Mouse (Mus musculus) thymus, adult 2 months (tissue): ENCODE data around the gene Ccng2. TPM values are rescaled to one million over a fixed set of nuclear protein-coding genes. Genes with fewer than 3 reads are reported as not detected.

ENCODE experiments used
- DNase-seq: peaks from one replicate; pipeline ENCODE4 v3.0.0; 2021
- H3K27ac ChIP-seq: fragments of 200-500 bp; 2 replicates; pipeline ENCODE4 v1.5.1; 2012; ENCODE audit warnings: low read length, control low read depth; ENCODE audit not compliant: control insufficient read depth, insufficient read depth
- H3K27me3 ChIP-seq: fragments of 200-500 bp; 2 replicates; pipeline ENCODE4 v1.6.1; 2012; ENCODE audit warnings: mild to moderate bottlenecking, low read length, moderate library complexity, mixed read lengths; ENCODE audit not compliant: control insufficient read depth, insufficient read depth
- H3K36me3 ChIP-seq: fragments of 200-500 bp; 2 replicates; pipeline ENCODE4 v1.6.1; 2012; ENCODE audit warnings: mild to moderate bottlenecking, low read length, moderate library complexity; ENCODE audit not compliant: control insufficient read depth, insufficient read depth
- H3K4me1 ChIP-seq: fragments of 200-500 bp; replicated peaks from 2 replicates; pipeline ENCODE4 v1.6.1; 2012; ENCODE audit warnings: low read length; ENCODE audit not compliant: control insufficient read depth, insufficient read depth
- H3K4me3 ChIP-seq: fragments of 200-500 bp; 2 replicates; pipeline ENCODE4 v1.5.1; 2012; ENCODE audit warnings: mild to moderate bottlenecking, low read length, control low read depth, moderate library complexity; ENCODE audit not compliant: control insufficient read depth, insufficient read depth
- CTCF ChIP-seq: fragments of 200-500 bp; IDR thresholded peaks from 2 replicates; pipeline ENCODE4 v1.5.1; 2012; ENCODE audit warnings: mild to moderate bottlenecking, control low read depth, low read length, moderate library complexity, borderline replicate concordance; ENCODE audit not compliant: control insufficient read depth, poor library complexity, insufficient read depth; ENCODE audit errors: extremely low read depth
- POLR2A ChIP-seq: fragments of 200-500 bp; IDR thresholded peaks from 2 replicates; pipeline ENCODE4 v1.6.1; 2012; ENCODE audit warnings: mild to moderate bottlenecking, low read length, control low read depth, moderate library complexity; ENCODE audit not compliant: control insufficient read depth, poor library complexity, insufficient read depth; ENCODE audit errors: extremely low read depth
- WGBS: fragments of 180-500 bp; shearing (Covaris S2); methylation state at CpG from one replicate; pipeline ENCODE4 v1.1.7; 2018; 5-methylcytosine and 5-hydroxymethylcytosine counted together
- polyA plus RNA-seq: library from polyadenylated mRNA; depleted of rRNA; stranded (reverse); fragments of >200 nt; gene quantifications from 2 replicates; pipeline ENCODE4 v1.2.3, GENCODE M21; 2012; rRNA removed

Ccng2 gene
- 78.4 and 142 TPM in 2 replicates for polyA plus RNA-seq

- under 1% methylated on average over 54 of the region's 54 CpGs for WGBS
- Histone ChIP-seq H3K27me3 (no peaks in the 10 kb centered on the region), H3K4me3 (peak within 1 kb of the TSS; percentile 84), H3K36me3 (peaks cover 26% of the 10 kb centered on the region), H3K4me1 (peaks cover 18% of the 10 kb centered on the region), H3K27ac (peak within 1 kb of the TSS; percentile 87)
- peak; percentile 97 for DNase-seq
- peak; percentile 99 for TF ChIP-seq POLR2A
- TF ChIP-seq CTCF = no peak; the same call in 1 of the 2 replicates
Measured at GRCm38 (mm10) chr5:93266883-93267704, at the start of gene Ccng2. Gene Ccng2 (plus strand): TSS chr5:93267257.

- Histone ChIP-seq H3K27ac (no peak overlapping the region), H3K27me3 (no peaks in the 10 kb centered on the region), H3K36me3 (no peaks in the 10 kb centered on the region), H3K4me1 (no peaks in the 10 kb centered on the region), H3K4me3 (no peak overlapping the region)
- 94% methylated on average over 3 of the region's 3 CpGs for WGBS
- no peak for DNase-seq
- TF ChIP-seq POLR2A (no peak), CTCF (no peak)
Measured at GRCm38 (mm10) chr5:93218375-93218774, 48.7 kb upstream of the Ccng2 start.

GRCm38 (mm10) chr5:93221661-93222060, 45.4 kb upstream of the Ccng2 start:
- Histone ChIP-seq H3K4me1 (no peaks in the 10 kb centered on the region), H3K4me3 (no peak overlapping the region), H3K27ac (no peak overlapping the region), H3K27me3 (no peaks in the 10 kb centered on the region), H3K36me3 (no peaks in the 10 kb centered on the region)
- TF ChIP-seq CTCF (no peak), POLR2A (no peak)
- WGBS = 83% methylated on average over 3 of the region's 3 CpGs
- no peak for DNase-seq

- no peak for TF ChIP-seq CTCF
- no peak for TF ChIP-seq POLR2A
- Histone ChIP-seq H3K27ac (no peak overlapping the region), H3K4me1 (0 out of 2 replicates have a peak, but pooled peaks cover 2% of the 10 kb centered on the region), H3K27me3 (no peaks in the 10 kb centered on the region), H3K4me3 (no peak overlapping the region), H3K36me3 (no peaks in the 10 kb centered on the region)
- 88% methylated on average over 2 of the region's 2 CpGs for WGBS
- DNase-seq = no peak
Measured at GRCm38 (mm10) chr5:93224549-93224948, 42.5 kb upstream of the Ccng2 start.

- no peak for DNase-seq
- no peaks in the 10 kb centered on the region for H3K27me3 ChIP-seq
- WGBS = 99% methylated on average over 3 of the region's 3 CpGs
- 0 out of 2 replicates have a peak, but pooled peaks cover 5% of the 10 kb centered on the region for H3K4me1 ChIP-seq
- no peaks in the 10 kb centered on the region for H3K36me3 ChIP-seq
- no peak overlapping the region for H3K27ac ChIP-seq
- H3K4me3 ChIP-seq = no peak overlapping the region
- TF ChIP-seq POLR2A = no peak
- no peak for TF ChIP-seq CTCF
Measured at GRCm38 (mm10) chr5:93227157-93227556, 39.9 kb upstream of the Ccng2 start.

GRCm38 (mm10) chr5:93229527-93229926, 37.5 kb upstream of the Ccng2 start:
- H3K4me1 ChIP-seq = peaks cover 14% of the 10 kb centered on the region

More at GRCm38 (mm10) chr5:93229527-93229926, 37.5 kb upstream of the Ccng2 start:
- H3K36me3 ChIP-seq = no peaks in the 10 kb centered on the region
- DNase-seq = no peak
- no peak overlapping the region for H3K4me3 ChIP-seq
- TF ChIP-seq CTCF = no peak
- no peak for TF ChIP-seq POLR2A
- WGBS = 31% methylated on average over 2 of the region's 2 CpGs
- H3K27ac ChIP-seq = no peak overlapping the region
- no peaks in the 10 kb centered on the region for H3K27me3 ChIP-seq
